Mouse (Mus musculus) urinary bladder, adult 2 months (tissue): Measurements from ENCODE around the gene Tmem144. TPM values are rescaled to one million over a fixed set of nuclear protein-coding genes. Genes with fewer than 3 reads are reported as not detected.

Source experiments
- DNase-seq: peaks from one replicate; pipeline ENCODE4 v3.0.0; 2022; ENCODE audit warnings: low spot score
- polyA plus RNA-seq: library from polyadenylated mRNA; depleted of rRNA; stranded (reverse); fragments of >200 nt; gene quantifications from 2 replicates; pipeline ENCODE4 v1.2.3, GENCODE M21; 2012; rRNA removed

Tmem144 gene
- polyA plus RNA-seq, result 0.32 and 0.50 TPM in 2 replicates

DNA sequence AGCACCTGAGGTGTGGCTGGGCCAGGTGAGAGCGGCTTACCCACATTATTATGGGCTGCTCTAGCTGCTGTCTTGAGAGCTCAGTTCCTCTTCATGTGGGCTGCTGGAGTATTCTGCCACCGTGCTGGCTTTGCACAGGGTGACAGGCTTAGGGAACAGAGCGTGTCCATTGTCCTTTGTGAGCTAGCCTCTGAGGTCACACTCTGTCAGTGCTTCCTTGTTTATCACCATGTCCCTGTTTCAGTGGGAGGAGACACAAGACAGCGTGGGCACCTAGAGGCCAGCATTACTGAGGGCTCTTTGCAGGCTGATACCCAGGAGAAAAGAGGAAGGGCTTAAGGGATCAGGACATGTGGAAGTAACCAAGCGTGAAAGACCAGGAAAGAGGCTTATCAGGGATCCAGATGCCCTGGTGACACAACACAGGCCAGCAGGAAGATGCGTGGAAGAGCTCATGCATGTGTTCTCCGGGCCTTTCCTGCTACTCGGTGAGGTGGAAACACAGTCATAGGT lies at the start of gene Tmem144:
Gene Tmem144, minus strand, starts transcription at position 120 of the 513 bp plus-strand sequence.
- DNase-seq, result no peak

GRCm38 (mm10) chr3:79901734-79902133 lies 49.2 kb upstream of the Tmem144 start:
- DNase-seq, result no peak

- DNase-seq, result no peak
Observed at GRCm38 (mm10) chr3:79901321-79901720, 48.7 kb upstream of the Tmem144 start.

DNA sequence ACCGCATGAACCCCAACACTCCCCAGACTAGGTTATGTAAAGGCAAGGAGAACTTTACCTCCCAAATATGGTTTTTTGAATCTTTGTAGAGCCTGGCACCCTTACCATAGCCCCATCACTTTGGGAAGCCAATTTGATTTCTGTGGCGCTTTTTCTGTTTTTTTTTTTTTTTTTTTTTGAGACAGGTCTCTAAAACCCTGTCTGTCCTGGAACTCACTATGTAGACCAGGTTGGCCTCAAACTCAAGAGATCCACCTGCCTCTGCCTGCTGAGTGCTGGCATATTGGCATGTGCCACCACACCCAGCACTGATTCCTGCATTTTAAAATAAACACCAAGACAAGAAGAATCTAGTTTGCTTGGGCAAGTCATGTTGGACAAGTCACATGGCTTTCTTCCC lies 47.9 kb upstream of the Tmem144 start:
- DNase-seq, result no peak

- DNase-seq, result no peak
Observed at GRCm38 (mm10) chr3:79899906-79900305, 47.3 kb upstream of the Tmem144 start.

DNA sequence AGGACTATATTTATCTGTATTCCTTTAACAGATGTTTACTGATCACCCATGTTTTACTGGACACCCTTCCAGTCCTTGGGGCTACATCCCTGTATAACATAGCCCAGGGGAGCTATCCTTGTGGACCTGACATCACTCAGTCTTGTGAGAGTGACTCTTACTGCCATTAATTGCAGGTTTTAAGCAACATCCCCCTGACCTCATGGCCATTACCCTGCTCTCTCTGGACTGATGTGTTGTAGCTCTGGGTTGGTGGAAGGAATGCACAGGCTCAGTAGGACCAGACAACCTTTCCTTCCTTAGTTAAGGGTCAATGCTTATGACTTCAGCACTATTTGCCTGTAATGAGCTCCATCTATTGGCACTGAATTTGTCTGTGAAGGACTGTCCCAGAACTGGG lies 45.9 kb upstream of the Tmem144 start:
- DNase-seq, result no peak

DNA sequence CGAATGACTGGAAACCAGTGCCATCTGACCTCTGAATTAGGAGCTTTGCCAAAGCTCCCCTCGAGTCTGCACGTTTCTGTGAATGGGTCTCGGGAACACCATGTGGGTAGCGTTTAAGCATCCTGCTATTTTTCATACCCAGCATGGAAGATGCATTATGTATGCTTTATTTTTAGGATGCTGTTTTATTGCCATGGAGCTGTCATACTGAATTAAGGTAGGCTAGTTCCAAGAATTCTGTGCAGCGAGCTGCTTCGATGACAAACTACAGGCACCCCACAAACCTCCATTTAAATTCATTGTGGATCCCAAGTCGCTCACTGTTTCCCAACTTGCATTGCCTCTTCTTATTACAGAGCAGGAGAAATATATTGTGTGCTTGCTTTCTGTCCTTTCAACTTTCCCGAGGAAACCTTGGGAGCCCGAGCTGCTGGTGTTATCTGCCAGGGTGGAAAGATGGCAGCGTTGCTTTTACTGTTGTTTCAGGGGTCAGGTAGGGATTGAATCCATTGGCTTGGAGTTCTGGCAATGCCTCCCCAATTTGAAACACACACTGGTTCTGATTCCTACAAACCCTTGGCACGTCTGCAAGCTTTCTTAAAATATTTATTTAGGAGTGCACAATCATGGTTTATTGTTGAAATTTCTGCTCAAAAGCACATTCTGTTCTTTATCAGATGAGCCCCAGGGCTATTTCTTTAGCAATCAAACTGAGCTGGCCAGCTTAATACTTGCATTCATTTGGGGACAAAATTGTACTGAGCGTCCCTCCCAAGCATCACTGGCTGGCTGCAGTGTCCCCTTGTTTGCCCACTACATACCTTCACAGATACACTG lies 45.2 kb upstream of the Tmem144 start:
- DNase-seq, result no peak

DNA sequence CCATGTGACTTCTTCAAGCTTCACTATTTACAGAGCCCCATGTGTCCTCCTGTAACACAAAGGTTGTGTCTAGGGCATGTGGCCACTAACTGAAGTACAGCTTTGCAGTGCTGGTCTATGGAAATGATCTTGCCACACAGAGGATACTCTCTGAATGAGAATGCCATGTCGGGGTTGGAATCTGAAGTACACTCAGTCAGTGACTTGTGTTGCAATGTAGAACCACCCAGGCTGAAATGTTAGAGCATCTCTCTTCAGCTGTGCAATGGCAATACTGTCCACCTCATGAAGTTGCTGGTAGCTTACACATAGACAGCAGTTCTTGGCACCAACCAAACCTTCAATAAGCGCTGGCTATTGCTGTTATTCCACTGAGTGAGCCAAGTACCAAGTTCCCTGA lies 35.4 kb upstream of the Tmem144 start:
- DNase-seq, result no peak

GRCm38 (mm10) chr3:79887161-79887855 lies 34.7 kb upstream of the Tmem144 start:
- DNase-seq, result no peak

GRCm38 (mm10) chr3:79886357-79887091 lies 34.0 kb upstream of the Tmem144 start:
- DNase-seq, result no peak

GRCm38 (mm10) chr3:79885686-79886356 lies 33.2 kb upstream of the Tmem144 start:
- peak; percentile 70 for DNase-seq

- no peak for DNase-seq
Observed at GRCm38 (mm10) chr3:79884761-79885189, 32.2 kb upstream of the Tmem144 start.

GRCm38 (mm10) chr3:79884305-79884704 lies 31.7 kb upstream of the Tmem144 start, which contains the start of gene Fam198b:
TSS of gene Fam198b (plus strand) at chr3:79884533.
- DNase-seq, result no peak

DNA sequence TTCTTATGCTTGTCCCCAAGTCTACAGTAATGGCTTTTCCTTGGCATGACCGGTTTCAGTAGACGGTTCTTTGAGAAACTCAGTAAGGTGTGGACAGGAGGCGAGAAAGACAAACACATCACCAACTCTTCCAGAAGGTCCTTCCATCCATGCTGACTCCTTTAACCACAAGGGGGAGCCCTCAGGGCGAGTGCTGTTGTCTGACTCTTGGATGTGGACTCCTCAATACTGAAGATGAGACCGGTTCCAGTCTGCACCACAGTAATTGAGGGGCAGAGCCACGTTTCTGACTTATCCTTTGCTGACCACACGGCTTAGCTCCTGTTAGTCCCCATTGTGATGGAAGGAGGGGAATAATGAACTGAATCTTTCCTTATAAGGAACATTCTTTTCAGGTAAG lies 30.5 kb upstream of the Tmem144 start:
- peak; percentile 48 for DNase-seq

DNA sequence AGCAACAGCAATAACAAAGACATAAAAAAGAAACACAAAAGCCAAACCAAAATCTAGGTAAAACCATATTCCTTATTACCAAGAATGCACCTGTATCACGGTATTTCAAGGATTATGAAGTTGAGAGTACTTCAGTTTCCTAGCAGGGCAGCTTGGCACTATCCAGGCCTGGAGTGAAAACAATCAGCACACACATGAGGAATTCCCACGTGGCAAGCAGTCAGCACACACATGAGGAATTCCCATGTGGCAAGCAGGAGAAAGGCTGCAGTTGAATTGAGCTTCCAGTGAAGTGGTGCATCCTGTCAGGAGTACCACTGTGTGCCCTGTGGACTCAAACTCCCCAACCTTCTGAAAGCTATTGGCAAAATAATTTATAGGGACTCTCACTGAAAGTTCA lies 29.1 kb upstream of the Tmem144 start:
- no peak for DNase-seq

DNA sequence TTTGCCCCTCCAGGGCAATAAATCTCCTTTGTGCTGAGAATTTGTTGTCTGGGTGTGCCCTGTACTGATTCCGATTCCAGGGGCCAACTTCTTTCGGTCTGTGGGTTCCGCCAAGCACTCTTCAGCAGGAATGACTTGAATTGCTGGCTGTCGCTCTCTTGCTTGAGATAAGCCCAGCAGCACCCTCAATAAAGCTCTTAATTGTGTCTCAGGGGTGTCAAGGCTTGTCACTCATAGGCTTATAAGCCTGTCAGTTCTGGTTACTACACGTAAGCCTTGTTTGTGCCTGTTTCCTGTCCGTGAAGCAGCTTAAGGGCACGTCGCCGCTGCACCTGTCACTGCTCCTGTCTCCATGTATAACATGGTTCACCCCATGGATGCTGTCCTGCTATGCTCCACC lies 26.7 kb upstream of the Tmem144 start:
- DNase-seq, result no peak

DNA sequence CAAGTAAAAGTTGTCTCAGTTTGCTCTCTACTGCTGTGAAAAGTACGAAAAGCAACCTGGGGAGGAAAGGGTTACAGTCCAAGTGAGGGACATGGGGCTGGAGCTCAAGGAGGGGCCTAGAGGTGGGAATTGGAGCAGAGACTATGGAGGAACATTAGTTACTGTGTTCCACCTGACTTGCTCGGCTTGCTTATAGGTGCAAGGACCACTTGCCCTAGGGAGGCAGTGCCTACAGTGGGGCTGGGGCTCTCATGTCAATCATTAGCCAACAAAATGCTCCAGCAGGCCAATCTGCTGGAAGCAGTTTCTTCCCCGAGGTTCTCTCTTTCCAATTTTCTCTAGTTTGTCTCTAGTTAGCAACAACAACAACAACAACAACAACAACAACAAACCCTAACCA lies 25.8 kb upstream of the Tmem144 start:
- no peak for DNase-seq

- DNase-seq, result no peak
Observed at GRCm38 (mm10) chr3:79875471-79875870, 22.9 kb upstream of the Tmem144 start.

DNA sequence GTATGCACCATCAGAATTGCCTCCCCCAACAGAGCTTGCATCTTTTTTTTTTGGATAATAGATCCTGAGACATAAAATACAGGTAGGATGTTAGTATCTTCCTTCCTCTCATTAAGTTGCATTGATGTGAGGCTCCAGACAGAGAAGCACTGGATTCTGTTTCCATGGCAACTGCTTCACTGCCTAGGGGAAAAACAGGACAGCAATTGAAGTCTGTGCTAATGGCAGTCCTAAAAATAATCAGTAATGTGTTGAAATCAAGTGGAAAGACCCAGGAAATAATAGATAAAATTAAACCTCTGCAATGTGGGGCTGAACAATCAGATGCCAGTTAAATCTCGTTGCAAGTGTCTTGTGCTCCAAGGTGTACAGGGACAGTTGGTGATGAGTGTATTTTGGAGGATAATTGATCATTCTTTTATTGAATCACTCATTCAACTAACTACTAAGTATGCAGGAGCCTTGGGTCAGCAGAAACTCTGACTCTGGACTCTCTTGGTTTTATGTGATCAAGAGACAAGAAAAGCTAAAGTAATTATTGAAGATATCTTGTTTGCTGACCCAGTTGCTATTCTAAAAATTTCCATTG lies 14.6 kb upstream of the Tmem144 start:
- DNase-seq, result no peak

DNA sequence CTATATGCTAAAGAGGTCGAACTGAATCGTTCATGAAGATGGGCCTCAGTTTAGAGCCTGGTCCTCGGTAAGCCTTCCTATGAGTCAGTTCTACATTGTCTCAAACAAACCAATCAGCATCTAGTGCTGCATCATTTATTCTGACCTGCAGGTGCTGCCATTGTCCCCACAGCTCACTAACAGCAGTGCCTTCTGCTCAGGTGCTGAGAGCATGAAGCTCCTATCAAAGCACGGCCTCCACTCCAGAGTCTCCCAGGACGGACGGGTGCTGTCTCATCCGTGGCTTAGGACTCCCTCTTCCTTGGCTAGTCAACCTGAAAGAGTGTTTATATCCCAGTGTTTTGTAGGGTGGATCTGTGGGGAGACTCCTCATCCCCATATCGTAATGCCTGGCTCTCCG lies 14.0 kb upstream of the Tmem144 start:
- DNase-seq, result no peak

- DNase-seq, result no peak
Observed at GRCm38 (mm10) chr3:79866089-79866488, 13.5 kb upstream of the Tmem144 start.
